Mouse (Mus musculus): ENCODE measurements around the gene A730015C16Rik.

The A730015C16Rik gene

DNA sequence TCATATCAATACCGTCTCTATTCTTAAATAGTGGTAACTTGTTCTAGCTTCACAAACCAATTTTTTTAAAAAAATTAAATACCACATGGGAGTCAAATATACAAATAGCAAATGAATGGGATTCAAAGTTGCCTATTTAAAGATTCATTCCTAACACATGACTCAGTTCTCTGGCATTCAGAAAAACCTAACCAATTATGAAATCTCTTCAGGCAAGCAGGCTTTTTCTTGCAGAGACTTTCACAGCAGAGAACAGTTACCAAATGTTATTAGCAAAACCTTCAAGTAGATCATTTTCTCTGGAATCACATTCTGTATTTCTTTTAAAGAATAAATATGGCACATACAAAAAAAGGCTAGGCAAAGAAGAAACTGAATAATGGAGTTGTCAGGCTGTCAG, 17.7 kb downstream of the A730015C16Rik start:
- no peak for DNase-seq (ENCODE audit: low read depth, low spot score)

GRCm38 (mm10) chr4:108826643-108827042, 21.8 kb downstream of the A730015C16Rik start:
- no peak for DNase-seq (ENCODE audit: low read depth, low spot score)

DNA sequence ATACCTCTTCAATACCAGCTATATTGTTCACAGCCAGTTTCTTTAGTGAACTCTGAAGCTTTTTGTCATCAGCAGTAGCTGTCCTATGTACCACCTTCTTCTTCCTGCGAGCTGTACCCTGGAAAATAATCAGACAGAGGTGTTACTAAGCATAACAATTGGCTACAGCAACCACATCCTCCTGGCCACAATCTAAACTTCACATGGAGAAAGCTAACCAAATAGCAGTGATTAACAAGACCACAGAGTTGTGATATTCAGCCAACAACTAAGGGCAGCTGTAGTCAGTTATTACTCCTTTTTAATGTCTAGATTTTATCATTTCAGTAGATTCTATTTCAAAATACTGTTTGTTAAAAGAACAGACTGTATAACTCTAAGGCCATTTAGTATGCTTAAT, 22.3 kb downstream of the A730015C16Rik start:
- no peak for DNase-seq (ENCODE audit: low read depth, low spot score)

DNA sequence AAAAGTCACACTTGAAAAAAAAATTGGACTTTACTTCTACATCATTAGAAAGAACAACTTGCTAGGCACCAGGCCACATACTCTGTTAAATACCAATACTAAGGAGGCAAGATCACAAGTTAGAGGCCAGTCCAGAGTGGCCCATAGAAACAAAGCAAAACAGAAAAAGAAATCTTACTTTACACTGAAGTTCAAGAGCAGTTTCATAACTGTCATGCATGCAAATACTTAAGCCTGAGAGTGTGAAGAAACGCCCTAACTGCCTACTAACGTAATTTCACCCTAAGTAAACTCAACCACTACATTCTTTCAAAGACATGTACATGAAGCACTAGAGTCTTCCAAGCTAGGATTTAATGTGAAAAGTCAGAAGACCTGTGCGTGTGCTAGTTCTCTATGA, 22.7 kb downstream of the A730015C16Rik start:
- no peak for DNase-seq (ENCODE audit: low read depth, low spot score)

- DNase-seq (ENCODE audit: low read depth, low spot score): no peak
Measured at GRCm38 (mm10) chr4:108811550-108811949, 36.9 kb downstream of the A730015C16Rik start.

DNA sequence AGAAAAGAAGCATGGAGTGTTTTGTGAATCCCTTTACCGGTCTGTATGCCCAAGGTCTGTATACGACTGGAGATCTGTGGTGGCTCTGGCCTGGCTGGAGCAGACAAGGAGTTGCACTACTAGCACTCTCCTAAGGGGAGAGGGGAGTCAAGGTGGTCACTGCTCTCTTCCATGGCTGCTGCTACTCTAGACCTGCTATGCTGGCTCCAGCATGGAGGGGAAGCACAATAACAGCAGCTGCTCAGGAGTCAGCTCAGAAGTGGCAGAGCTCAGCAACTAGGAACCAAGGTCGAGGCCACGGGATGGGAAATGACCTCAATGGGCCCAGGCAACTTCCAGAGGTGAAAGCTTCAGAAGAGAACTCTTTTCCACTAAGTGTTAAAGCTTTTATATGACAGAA, 37.3 kb downstream of the A730015C16Rik start:
- no peak for DNase-seq (ENCODE audit: low read depth, low spot score)

GRCm38 (mm10) chr4:108803535-108803934, 44.9 kb downstream of the A730015C16Rik start:
- no peak for DNase-seq (ENCODE audit: low read depth, low spot score)

GRCm38 (mm10) chr4:108798083-108798830, 50.2 kb downstream of the A730015C16Rik start:
- no peak for DNase-seq (ENCODE audit: low read depth, low spot score)
